Mouse (Mus musculus) spleen, postnatal 14 days (tissue): ENCODE measurements around the gene Cop1.
A peak's percentile ranks its signal among the peaks of the same experiment; 100 is the strongest.

Experiments used
- DNase-seq, 2 experiments: peaks; one replicate each; pipeline ENCODE4 v3.0.0; 2021 to 2022; ENCODE audit warnings: low spot score in 2 of 2

Gene Cop1

DNA sequence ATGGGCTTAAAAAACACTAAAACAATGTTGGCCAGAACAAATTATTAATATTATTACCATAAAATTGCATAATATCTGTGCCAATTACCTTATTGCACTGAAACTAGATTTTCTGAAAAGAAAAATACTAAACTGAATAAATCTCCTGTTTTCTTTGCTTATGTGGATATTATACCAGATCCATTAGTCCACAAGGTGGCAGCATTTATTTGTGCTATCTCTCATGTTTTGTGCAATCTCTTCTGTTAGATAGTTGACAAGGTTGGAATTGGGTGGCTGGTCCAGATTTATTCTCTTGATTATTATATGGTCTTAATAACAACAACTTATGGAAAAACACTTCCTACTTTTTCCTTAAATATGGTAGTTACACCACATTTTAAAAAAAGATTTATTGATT is 58.1 kb downstream of the Cop1 start:
- no peak for DNase-seq

- DNase-seq = no peak
Observed at GRCm38 (mm10) chr1:159290859-159291258, 58.7 kb downstream of the Cop1 start.

DNA sequence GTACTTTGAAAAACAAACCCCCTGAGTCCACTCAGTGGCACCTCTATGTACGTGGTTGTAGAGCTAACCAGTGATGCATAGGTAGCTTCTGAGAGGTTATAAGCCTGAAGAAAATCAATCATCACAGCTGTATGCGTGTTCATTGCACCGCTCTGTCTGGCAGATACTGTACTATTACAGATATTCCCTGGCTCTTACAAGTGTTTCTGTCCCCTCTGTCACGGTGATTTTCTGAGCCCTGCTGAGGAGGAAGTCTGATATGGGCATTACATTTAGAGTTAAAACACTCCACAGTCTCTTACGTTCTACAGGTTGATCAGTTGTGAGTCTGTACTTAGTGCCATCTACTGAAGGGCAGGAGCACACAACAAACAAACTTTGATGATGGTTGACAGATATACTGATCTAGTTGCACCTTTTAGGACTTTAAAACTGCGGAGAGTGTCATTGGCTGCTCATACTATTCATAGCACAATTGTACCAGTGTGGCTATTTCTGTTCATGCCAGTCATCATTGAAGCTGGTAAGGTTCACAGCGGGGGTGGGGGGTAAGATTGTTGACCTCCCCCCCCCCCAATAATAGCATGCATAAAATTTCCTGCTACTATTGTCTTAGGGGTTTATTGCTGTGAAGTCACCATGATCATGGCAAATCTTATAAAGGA is 69.4 kb downstream of the Cop1 start:
- DNase-seq = no peak

- DNase-seq = no peak
Observed at GRCm38 (mm10) chr1:159313625-159314024, 81.5 kb downstream of the Cop1 start.

- no peak for DNase-seq
Observed at GRCm38 (mm10) chr1:159322586-159322985, 90.5 kb downstream of the Cop1 start.

- DNase-seq = no peak
Observed at GRCm38 (mm10) chr1:159331008-159331407, 98.9 kb downstream of the Cop1 start.

DNA sequence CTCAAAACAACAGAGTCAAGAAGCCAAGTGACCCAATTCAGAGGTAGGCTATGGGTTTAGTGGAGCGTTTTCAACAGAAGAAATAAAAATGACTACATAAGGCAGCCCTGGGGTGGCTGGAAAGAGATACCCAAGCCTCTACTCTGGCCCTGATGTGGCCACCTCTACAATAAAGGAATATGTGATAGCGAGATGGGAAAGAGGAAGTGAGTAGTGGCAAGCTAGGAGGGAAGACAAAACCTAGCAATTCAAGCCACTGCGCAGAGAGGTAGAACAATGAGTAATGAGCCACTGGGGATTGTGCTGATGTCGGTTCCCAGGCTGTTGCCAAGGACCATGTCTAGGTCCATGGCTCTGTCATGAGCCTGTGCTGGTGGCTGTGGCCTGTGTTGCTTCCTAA is 102.0 kb downstream of the Cop1 start:
- DNase-seq = no peak

- no peak for DNase-seq
Observed at GRCm38 (mm10) chr1:159342355-159342754, 110.2 kb downstream of the Cop1 start.

- no peak for DNase-seq
Observed at GRCm38 (mm10) chr1:159355027-159355570, 123.0 kb downstream of the Cop1 start.

- no peak for DNase-seq
Observed at GRCm38 (mm10) chr1:159358713-159359112, 126.6 kb downstream of the Cop1 start.

DNA sequence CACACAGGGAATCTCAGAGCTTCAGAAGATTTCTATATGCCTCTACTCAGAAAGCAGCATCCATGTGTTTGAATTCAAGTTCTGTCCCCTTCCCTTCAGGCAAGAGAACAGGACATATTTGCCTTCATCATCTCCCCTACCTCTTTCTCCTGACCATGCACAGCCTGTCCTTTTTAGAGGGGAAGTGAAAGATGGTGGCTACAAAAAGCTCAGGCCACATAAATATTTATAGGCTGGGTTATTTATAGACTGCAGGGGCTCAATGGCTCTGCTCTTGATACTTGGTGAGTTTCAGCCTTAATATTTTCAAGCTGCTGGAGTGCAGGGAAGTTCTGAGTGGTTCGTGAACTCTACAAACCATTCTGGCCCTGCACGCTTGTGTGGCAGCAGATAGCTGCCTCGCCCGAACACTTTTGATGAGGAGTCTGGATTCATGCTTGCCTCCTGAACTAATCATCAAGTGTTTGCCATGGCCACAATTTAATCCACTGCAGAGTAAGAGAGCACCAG is 139.8 kb downstream of the Cop1 start:
- DNase-seq = no peak

GRCm38 (mm10) chr1:159382218-159382617 is 150.1 kb downstream of the Cop1 start:
- DNase-seq = no peak

DNA sequence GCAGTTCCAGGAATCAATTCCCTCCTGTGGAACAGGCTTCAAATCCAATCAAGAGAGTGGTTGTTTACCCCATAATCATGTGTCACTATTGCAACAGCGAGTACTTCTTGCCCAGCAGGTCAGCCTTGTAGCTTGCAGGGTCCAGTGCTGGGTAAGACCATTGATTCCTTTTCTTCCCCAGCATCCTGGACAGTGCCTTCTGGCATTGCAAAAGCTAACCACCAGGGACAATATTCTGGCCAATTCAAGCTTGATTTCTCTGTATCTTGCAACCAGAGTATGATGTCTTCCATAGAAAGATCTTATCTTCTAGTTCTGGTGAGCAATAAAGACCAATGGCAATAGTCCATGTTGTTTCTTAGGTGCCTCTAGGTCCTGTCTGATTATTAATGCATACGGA is 150.8 kb downstream of the Cop1 start:
- no peak for DNase-seq

DNA sequence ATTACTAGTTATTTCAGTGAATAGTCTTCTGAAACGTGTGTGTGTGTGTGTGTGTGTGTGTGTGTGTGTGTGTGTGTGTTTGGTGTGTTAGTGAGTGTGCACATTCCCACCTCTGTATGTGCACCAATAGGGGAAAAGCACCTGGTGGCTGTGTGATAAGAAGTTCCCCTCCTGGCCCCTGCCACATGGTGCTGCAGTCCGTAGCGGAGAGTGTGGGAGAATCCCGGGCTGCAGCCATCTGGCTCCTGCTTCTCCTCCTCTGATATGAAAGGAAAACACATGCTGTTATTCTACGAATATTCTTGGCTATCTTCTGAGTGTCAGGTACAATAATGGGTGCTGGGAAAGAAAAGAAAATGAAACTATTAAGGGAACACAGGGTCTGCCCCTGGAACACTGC is 154.3 kb downstream of the Cop1 start:
- DNase-seq = no peak

- no peak for DNase-seq
Observed at GRCm38 (mm10) chr1:159388565-159389024, 156.5 kb downstream of the Cop1 start.

GRCm38 (mm10) chr1:159390049-159390448 is 157.9 kb downstream of the Cop1 start:
- peak; percentile 19 to 53 for DNase-seq

- DNase-seq = no peak
Observed at GRCm38 (mm10) chr1:159392667-159393066, 160.5 kb downstream of the Cop1 start.

GRCm38 (mm10) chr1:159393070-159393699 is 161.1 kb downstream of the Cop1 start:
- no peak for DNase-seq

DNA sequence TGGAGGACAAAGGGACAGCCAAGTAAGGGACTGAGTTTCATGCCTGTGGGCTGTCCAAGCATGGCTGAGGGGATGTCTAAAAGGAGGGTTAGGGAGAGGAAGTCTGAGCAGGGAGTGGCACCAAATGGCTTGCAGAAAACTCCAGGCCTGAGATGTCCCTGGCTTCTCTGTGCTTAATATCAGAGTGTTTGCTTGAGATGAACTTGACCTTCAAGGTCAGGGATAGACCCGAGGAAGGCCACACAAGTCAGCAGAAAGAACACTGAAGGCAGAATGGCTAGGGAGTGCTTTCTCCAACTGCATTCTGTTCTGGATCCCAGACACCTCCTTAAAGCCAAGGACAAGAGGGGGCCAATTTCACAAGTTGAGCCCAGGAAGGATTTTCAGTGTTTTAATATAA is 161.8 kb downstream of the Cop1 start:
- no peak for DNase-seq

DNA sequence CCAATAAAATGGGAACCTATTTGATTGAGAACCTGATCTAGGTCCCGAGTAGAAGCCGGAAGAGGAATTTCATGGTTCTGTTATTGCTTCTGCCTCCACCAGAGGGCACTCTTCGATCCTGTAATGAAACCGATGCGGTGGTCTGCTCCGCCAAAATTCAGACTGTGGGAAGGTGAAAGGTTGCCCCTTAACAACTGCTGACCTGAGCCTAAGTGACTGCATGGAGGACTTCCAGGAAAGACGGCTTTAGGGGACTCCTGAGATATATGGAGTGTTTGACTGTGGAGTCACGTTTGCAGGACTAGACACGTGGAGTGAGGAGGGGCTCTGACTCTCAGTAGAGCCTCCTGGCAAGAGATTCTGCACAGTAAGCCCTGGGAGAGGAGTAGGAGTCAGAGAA is 164.4 kb downstream of the Cop1 start:
- peak in 1 of 2 experiments; percentile 3 for DNase-seq
